Mouse (Mus musculus) lung, embryonic 14.5 days (tissue): ENCODE measurements around the gene A930004D18Rik. TPM values are rescaled to one million over a fixed set of nuclear protein-coding genes. Genes with fewer than 3 reads are reported as not detected.

Experiments used
- ATAC-seq: fragments of 200-750 bp; cut with Nextera tagmentation; 2 replicates; pipeline ENCODE4 v1.8.0; 2017; ENCODE audit warnings: mild to moderate bottlenecking, moderate TSS enrichment, moderate library complexity; ENCODE audit not compliant: insufficient read depth
- DNase-seq: peaks from one replicate; pipeline ENCODE4 v3.0.0-alpha.2; 2015
- H3K27ac ChIP-seq: fragments of 300-500 bp; sonication (generic); 2 replicates; pipeline ENCODE4 v1.5.1; 2014; ENCODE audit warnings: low read depth, mild to moderate bottlenecking, moderate library complexity
- H3K27me3 ChIP-seq: fragments of 300-500 bp; sonication (generic); 2 replicates; pipeline ENCODE4 v1.6.1; 2014; ENCODE audit warnings: low read length, control low read depth; ENCODE audit not compliant: insufficient read depth
- H3K36me3 ChIP-seq: fragments of 300-500 bp; sonication (generic); 2 replicates; pipeline ENCODE4 v1.6.1; 2014; ENCODE audit warnings: control low read depth; ENCODE audit not compliant: insufficient read depth
- H3K4me1 ChIP-seq: fragments of 300-500 bp; sonication (generic); 2 replicates; pipeline ENCODE4 v1.6.1; 2014; ENCODE audit warnings: antibody characterized with exemption, control low read depth; ENCODE audit not compliant: insufficient read depth
- H3K4me2 ChIP-seq: fragments of 300-500 bp; sonication (generic); 2 replicates; pipeline ENCODE4 v1.6.1; 2014; ENCODE audit warnings: mild to moderate bottlenecking
- H3K4me3 ChIP-seq: fragments of 300-500 bp; sonication (generic); 2 replicates; pipeline ENCODE4 v1.5.1; 2014; ENCODE audit warnings: low read depth, low read length
- H3K9ac ChIP-seq: fragments of 300-500 bp; sonication (generic); 2 replicates; pipeline ENCODE4 v1.6.1; 2014
- H3K9me3 ChIP-seq: fragments of 300-500 bp; sonication (generic); 2 replicates; pipeline ENCODE4 v1.6.1; 2016; ENCODE audit warnings: low read depth, low read length, control low read depth
- CTCF ChIP-seq: IDR thresholded peaks from 2 replicates; pipeline ENCODE4 v1.5.1; 2016; ENCODE audit warnings: antibody characterized with exemption, low read depth
- WGBS: fragments of 180-500 bp; shearing (Covaris S2); extraction: QIAGEN DNeasy Blood & Tissue Kit; methylation state at CpG from one replicate; pipeline ENCODE4 v1.1.7; 2014; 5-methylcytosine and 5-hydroxymethylcytosine counted together
- microRNA-seq: library from miRNA; unstranded; fragments of <30 nt; microRNA quantifications from one replicate; pipeline ENCODE4, GENCODE M21; 2016; ENCODE audit warnings: borderline number of aligned reads
- polyA plus RNA-seq: library from polyadenylated mRNA; unstranded; fragments of >200 nt; fragmentation: Nextera tagmentation; extraction: Ambion mirVana; gene quantifications from 2 replicates; pipeline ENCODE4 v1.2.1, GENCODE M21; 2014

Gene A930004D18Rik
- polyA plus RNA-seq, 1 experiment from 2014 or later: 8.9 TPM

DNA sequence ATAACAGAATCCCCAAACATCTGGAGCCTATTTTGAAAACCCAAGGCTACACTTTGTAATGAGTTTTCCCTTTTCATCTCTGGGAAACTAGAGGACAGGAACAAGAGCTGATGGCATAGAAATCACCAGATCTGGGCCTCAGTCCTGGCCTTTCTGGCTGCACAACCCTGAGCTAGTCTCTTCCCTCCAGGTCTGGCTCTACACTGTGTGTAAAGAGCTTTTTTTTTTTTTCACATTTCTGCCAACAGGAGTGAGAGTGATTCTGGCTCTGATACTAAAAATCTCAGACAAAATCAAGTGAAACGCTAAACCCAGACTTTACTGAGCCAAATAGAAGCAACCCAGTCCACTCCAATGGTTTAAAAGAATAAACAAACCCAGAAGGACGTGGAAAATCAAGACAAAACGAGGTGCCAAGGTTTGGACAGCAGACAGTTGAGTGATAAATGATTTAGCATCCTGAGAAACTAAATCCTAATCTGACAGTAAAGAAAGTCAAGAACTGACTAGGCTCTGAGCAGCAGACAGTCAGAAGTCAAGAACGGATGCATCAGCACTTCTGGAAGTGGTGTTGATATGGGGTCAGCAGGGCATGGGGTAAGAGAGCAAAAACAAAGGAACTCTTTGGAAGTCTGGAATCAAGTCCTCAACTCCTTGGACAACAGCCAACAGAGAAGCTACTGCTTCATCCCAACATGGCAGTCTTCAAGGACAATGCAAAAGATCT lies 61.8 kb downstream of the A930004D18Rik start:
- Histone ChIP-seq H3K4me1 (peaks cover 16% of the 10 kb centered on the region), H3K9ac (no peak overlapping the region), H3K9me3 (no peaks in the 10 kb centered on the region), H3K4me2 (no peak overlapping the region), H3K27me3 (no peaks in the 10 kb centered on the region), H3K36me3 (no peaks in the 10 kb centered on the region), H3K27ac (peak overlapping the region; percentile 50), H3K4me3 (no peak overlapping the region)
- DNase-seq: peak; percentile 64
- peak; percentile 60; the same call in 1 of the 2 replicates for ATAC-seq
- no peak for TF ChIP-seq CTCF
- 18% methylated on average over 4 of the region's 4 CpGs for WGBS

Small RNAs within 50 kb of the gene (microRNA-seq; reads per million reads assigned to microRNA genes)
- gene Mir7655: 10.0 reads per million, percentile 24 among the genes with 10 or more reads in this experiment

Other genes with a start within 250 kb of the A930004D18Rik start
- not detected in 2 replicates for gene H2al2a, start 40.8 kb downstream of the A930004D18Rik start, polyA plus RNA-seq
- 8.3 and 8.5 TPM in 2 replicates for gene Skida1, start 11.3 kb upstream of the A930004D18Rik start, polyA plus RNA-seq
- 39.1 and 46.2 TPM in 2 replicates for gene Mllt10, start 17.5 kb upstream of the A930004D18Rik start, polyA plus RNA-seq